Mouse (Mus musculus): Measurements from ENCODE around the gene Zfp978. TPM values are rescaled to one million over a fixed set of nuclear protein-coding genes. Genes with fewer than 3 reads are reported as not detected.
"Not testable (repeated sequence)": the region's sequence is repeated elsewhere in the genome, so short reads cannot be mapped to it uniquely, and the experiment has no call there.

Gene Zfp978
- total RNA-seq, 2 experiments from 2014 or later = not detected

- intact Hi-C loops (cut with DNase I); DNase-seq (ENCODE audit: low spot score in 2 of 2): not testable (repeated sequence)
Measured at GRCm38 (mm10) chr4:147403931-147404913, 43.1 kb downstream of the Zfp978 start.

GRCm38 (mm10) chr4:147406735-147407462, 45.8 kb downstream of the Zfp978 start:
- intact Hi-C loops (cut with DNase I) = no loop called here
- peak in 1 of 2 experiments; percentile 36 for DNase-seq (ENCODE audit: low spot score in 2 of 2)

GRCm38 (mm10) chr4:147407463-147407822, 46.3 kb downstream of the Zfp978 start:
- intact Hi-C loops (cut with DNase I) = no loop called here
- DNase-seq (ENCODE audit: low spot score in 2 of 2) = no peak

DNA sequence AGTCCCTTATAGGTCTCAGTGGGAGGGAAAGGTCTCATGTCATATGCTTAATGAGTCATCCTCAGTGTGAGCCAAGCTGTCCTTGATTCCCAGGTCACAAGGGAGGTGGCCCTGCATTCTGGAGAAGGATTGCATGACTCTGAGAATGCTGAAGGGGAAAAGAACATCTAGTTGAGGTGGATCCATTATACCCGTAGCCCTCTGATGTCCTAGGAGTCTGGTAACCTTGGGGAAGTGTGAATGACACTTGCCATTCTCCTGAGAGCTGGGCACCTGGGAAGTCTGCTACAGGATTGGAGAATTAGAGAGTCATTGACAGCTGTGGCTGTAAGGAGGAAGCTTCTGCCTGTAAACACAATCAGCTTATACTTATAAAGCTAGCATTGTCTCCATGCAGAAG, 55.3 kb downstream of the Zfp978 start:
- DNase-seq (ENCODE audit: low spot score in 2 of 2); intact Hi-C loops (cut with DNase I): not testable (repeated sequence)

DNA sequence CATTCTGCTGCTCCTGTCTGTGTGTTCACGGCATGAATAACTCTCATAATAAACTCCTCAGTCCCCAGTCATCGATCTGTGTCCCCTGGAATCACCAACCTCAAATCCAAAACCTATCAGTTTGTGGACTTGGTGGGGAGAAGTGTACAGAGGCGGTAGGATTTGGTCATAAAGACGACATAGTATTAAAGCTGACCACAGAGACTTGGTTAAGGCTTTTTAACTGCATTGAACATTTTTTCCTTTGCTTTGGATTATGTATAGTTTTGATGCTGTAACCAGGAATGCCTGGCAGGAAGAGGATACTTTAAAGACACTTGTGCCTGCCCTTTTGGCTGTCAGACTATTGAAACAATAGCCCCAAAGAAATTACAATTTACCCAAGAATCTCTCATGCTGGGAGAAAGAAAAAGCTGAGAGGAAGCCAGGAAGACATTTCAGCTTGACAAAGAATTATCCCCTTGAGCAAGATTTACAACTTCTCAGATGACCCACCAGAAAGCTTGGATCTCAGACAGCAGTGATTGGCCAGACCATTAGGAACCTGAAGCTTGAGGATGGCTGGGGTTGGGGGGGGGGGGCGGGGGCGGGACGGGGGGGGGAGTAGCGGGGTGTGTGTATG, 56.2 kb downstream of the Zfp978 start:
- DNase-seq (ENCODE audit: low spot score in 2 of 2) = no peak
- intact Hi-C loops (cut with DNase I) = no loop called here

DNA sequence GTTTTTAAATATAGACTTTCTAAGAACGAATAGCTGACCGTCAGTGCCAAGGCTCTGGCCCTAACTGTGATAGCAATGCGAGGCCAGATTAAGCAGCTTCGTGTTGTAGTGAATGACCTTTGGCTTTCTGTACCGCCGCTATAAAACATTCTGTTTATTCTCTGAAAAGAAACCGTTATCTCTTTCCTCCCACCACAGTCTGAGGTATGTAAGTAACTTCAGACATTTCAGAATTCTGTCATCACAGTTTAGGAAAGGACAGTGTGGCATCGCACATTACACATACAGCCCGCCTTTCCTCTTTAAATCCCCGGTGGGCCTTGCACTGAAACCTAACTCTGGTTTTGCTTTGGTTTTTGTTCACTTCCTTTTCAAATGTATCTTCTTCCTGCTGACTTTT, 56.8 kb downstream of the Zfp978 start:
- intact Hi-C loops (cut with DNase I) = no loop called here
- no peak for DNase-seq (ENCODE audit: low spot score in 2 of 2)

- DNase-seq (ENCODE audit: low spot score in 2 of 2) = not testable (repeated sequence)
Measured at GRCm38 (mm10) chr4:147418333-147418732, 57.2 kb downstream of the Zfp978 start.

DNA sequence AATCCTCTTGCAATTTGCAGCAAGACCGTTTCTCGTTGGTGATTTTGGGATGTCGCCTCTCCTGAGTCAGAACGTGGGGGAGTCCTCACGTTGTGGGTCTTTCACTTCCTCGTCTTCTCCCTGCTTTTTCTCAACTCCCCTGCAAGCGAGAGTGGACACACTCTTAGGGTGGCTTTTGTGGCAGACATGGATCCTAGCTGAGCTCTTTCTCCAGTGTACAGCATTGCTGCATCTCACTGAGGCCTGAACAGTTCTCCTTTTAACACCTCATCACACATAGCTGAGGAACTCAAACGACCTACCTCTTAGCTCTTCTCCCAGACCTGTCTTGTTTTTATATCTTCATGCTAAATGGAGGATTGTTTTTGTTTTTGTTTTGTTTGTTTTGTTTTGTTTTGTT, 58.1 kb downstream of the Zfp978 start:
- DNase-seq (ENCODE audit: low spot score in 2 of 2); intact Hi-C loops (cut with DNase I): not testable (repeated sequence)

More at GRCm38 (mm10) chr4:147418333-147418732, 57.2 kb downstream of the Zfp978 start:
- intact Hi-C loops (cut with DNase I) = not testable (repeated sequence)

- DNase-seq (ENCODE audit: low spot score in 2 of 2); intact Hi-C loops (cut with DNase I): not testable (repeated sequence)
Measured at GRCm38 (mm10) chr4:147419756-147420590, 58.9 kb downstream of the Zfp978 start.

GRCm38 (mm10) chr4:147420794-147421193, 59.7 kb downstream of the Zfp978 start:
- intact Hi-C loops (cut with DNase I) = no loop called here
- no peak for DNase-seq (ENCODE audit: low spot score in 2 of 2)

DNA sequence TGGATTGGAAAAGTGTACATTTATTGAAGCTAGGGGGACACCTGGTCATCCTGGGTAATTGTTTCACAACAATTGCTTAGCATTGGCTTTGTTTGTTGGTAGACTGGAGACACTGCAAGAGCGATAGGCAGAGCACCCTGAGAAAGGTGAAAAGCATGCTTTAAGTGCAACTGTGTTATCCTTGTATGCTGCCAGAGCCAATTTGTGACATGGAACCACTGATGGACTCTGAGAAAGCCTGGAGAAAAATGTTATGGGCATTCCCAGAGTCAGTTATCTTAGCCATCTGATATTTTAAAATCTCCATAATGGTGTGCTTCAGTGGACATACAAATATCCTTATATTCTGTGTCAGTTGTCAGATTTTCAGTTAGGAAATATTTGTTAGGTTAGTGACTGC, 60.2 kb downstream of the Zfp978 start:
- intact Hi-C loops (cut with DNase I) = not testable (repeated sequence)

GRCm38 (mm10) chr4:147423140-147423539, 62.0 kb downstream of the Zfp978 start:
- no peak for DNase-seq (ENCODE audit: low spot score in 2 of 2)
- intact Hi-C loops (cut with DNase I) = no loop called here

More for the DNA sequence above, 60.2 kb downstream of the Zfp978 start:
- DNase-seq (ENCODE audit: low spot score in 2 of 2) = not testable (repeated sequence)

- intact Hi-C loops (cut with DNase I) = no loop called here
- no peak for DNase-seq (ENCODE audit: low spot score in 2 of 2)
Measured at GRCm38 (mm10) chr4:147423641-147424298, 62.7 kb downstream of the Zfp978 start.

GRCm38 (mm10) chr4:147424404-147424803, 63.3 kb downstream of the Zfp978 start:
- intact Hi-C loops (cut with DNase I); DNase-seq (ENCODE audit: low spot score in 2 of 2): not testable (repeated sequence)

DNA sequence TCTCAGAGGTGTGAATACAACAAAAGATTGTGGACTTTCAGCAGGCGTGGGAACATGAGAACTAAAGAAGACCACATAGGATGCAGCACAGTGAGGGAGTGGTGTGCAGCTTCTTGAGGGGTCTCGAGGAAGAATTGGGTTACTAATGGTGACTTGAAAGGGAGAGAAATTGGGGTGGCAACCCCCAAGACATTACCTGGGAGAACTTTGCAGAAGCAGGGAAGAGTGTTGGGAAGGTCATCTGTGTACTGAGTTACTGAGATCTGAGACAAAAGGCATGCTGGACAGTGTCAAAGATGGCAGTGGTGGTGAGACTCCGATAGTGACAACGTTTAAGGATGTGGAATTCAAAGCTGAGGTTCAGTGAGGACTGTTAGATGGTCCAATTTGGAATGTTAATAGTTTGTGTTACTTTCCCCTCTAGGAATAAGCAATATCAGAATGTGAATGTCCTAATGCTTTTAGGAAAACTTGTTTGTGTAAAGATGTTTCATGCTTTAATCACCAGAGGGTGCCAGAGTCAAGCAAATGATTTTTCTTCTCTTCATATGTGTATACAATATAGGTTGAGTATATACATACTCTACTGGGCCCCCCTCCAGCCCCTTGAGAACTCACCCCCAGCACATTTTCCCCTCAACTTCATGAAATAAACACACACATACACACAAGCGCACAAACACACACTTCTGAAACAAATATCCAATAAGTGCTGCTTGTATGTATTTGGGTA, 64.7 kb downstream of the Zfp978 start:
- DNase-seq (ENCODE audit: low spot score in 2 of 2); intact Hi-C loops (cut with DNase I): not testable (repeated sequence)

- intact Hi-C loops (cut with DNase I) = no loop called here
- no peak for DNase-seq (ENCODE audit: low spot score in 2 of 2)
Measured at GRCm38 (mm10) chr4:147430651-147431050, 69.5 kb downstream of the Zfp978 start.

DNA sequence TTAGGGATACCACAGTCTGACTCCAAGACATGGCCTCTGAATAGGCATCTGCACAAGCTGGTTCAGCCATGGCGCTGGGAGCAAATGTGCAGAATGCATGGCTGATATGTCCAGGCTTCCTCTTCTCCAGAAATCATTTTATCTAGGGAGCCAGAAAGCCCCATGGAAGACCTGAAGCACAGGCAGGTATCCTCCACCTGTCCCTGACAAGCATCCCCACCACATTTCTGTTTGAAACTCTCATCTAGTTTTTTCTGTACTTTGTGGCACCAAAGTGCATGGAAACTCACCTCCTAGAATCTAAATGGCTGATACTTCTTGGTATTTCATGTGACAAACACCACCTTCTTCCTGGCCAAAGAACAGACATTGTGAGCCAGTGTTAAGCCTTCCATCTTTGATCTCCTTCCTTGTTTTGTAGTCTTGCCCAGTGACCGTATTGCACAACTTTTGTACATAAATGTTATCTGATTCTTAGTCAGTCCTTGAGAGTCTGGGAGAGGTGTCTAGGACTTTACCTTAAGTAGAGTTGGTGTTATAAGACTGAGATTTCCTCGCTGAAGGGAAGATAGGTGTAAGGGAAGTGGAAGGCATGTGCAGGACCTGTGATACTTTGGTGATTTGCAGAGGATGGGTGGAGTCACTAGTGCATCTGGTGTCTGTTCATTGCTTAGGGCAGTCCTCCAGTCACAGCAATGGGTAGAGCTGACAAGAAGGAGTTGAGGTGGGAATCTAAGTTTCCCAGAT, 70.8 kb downstream of the Zfp978 start:
- intact Hi-C loops (cut with DNase I); DNase-seq (ENCODE audit: low spot score in 2 of 2): not testable (repeated sequence)
